Mouse (Mus musculus) midbrain, embryonic 10.5 days (tissue): ENCODE measurements around the gene Mroh8. TPM values are rescaled to one million over a fixed set of nuclear protein-coding genes. Genes with fewer than 3 reads are reported as not detected.
"Not testable (repeated sequence)": the region's sequence is repeated elsewhere in the genome, so short reads cannot be mapped to it uniquely, and the experiment has no call there.

Experiments
- DNase-seq: peaks from one replicate; pipeline ENCODE4 v3.0.0-alpha.2; 2017; ENCODE audit warnings: low spot score
- H3K27ac ChIP-seq: fragments of 300-500 bp; sonication (generic); replicated peaks from 2 replicates; pipeline ENCODE4 v1.5.1; 2016; ENCODE audit warnings: mild to moderate bottlenecking
- H3K27me3 ChIP-seq: fragments of 300-500 bp; sonication (generic); 2 replicates; pipeline ENCODE4 v1.6.1; 2016; ENCODE audit warnings: low read depth, mild to moderate bottlenecking; ENCODE audit not compliant: poor library complexity, severe bottlenecking
- H3K36me3 ChIP-seq: fragments of 300-500 bp; sonication (generic); 2 replicates; pipeline ENCODE4 v1.6.1; 2016; ENCODE audit warnings: mild to moderate bottlenecking, moderate library complexity
- H3K4me1 ChIP-seq: fragments of 300-500 bp; sonication (generic); 2 replicates; pipeline ENCODE4 v1.6.1; 2016
- H3K4me3 ChIP-seq: fragments of 300-500 bp; sonication (generic); 2 replicates; pipeline ENCODE4 v1.5.1; 2016; ENCODE audit warnings: mild to moderate bottlenecking, moderate library complexity
- H3K9me3 ChIP-seq: fragments of 300-500 bp; sonication (generic); replicated peaks from 2 replicates; pipeline ENCODE4 v1.6.1; 2016; ENCODE audit warnings: mild to moderate bottlenecking
- WGBS: fragments of 180-500 bp; shearing (Covaris S2); methylation state at CpG from one replicate; pipeline ENCODE4 v1.1.7; 2016; 5-methylcytosine and 5-hydroxymethylcytosine counted together
- polyA plus RNA-seq: library from polyadenylated mRNA; unstranded; fragments of >200 nt; fragmentation: Nextera tagmentation; extraction: Ambion mirVana; gene quantifications from 2 replicates; pipeline ENCODE4 v1.2.1, GENCODE M21; 2016

The Mroh8 gene
- polyA plus RNA-seq, 1 experiment from 2014 or later: 0.86 TPM

- Histone ChIP-seq H3K27me3 (no peaks in the 10 kb centered on the region), H3K4me3 (no peak overlapping the region), H3K27ac (no peak overlapping the region), H3K9me3 (no peaks in the 10 kb centered on the region), H3K36me3 (no peaks in the 10 kb centered on the region), H3K4me1 (no peaks in the 10 kb centered on the region)
- no peak for DNase-seq
- 86% methylated on average over 6 of the region's 6 CpGs for WGBS
Observed at GRCm38 (mm10) chr2:157263832-157264231, 15.5 kb downstream of the Mroh8 start.

GRCm38 (mm10) chr2:157263101-157263500 lies 16.2 kb downstream of the Mroh8 start:
- Histone ChIP-seq H3K36me3 (no peaks in the 10 kb centered on the region), H3K27me3 (no peaks in the 10 kb centered on the region), H3K27ac (no peak overlapping the region), H3K4me3 (no peak overlapping the region), H3K4me1 (no peaks in the 10 kb centered on the region), H3K9me3 (no peaks in the 10 kb centered on the region)
- 96% methylated on average over 1 of the region's 1 CpGs for WGBS
- no peak for DNase-seq

GRCm38 (mm10) chr2:157262506-157262905 lies 16.8 kb downstream of the Mroh8 start:
- Histone ChIP-seq H3K4me3 (no peak overlapping the region), H3K27me3 (no peaks in the 10 kb centered on the region), H3K9me3 (no peaks in the 10 kb centered on the region), H3K36me3 (no peaks in the 10 kb centered on the region), H3K27ac (no peak overlapping the region), H3K4me1 (no peaks in the 10 kb centered on the region)
- WGBS: 76% methylated on average over 9 of the region's 9 CpGs
- DNase-seq: no peak

GRCm38 (mm10) chr2:157261930-157262329 lies 17.4 kb downstream of the Mroh8 start:
- H3K36me3 ChIP-seq: no peaks in the 10 kb centered on the region
- 90% methylated on average over 5 of the region's 5 CpGs for WGBS
- no peaks in the 10 kb centered on the region for H3K4me1 ChIP-seq
- no peak overlapping the region for H3K4me3 ChIP-seq
- no peaks in the 10 kb centered on the region for H3K9me3 ChIP-seq
- H3K27me3 ChIP-seq: no peaks in the 10 kb centered on the region
- DNase-seq: no peak
- H3K27ac ChIP-seq: no peak overlapping the region

GRCm38 (mm10) chr2:157259720-157260119 lies 19.6 kb downstream of the Mroh8 start:
- peak; percentile 64 for DNase-seq
- Histone ChIP-seq H3K4me3 (no peak overlapping the region), H3K36me3 (no peaks in the 10 kb centered on the region), H3K27me3 (no peaks in the 10 kb centered on the region), H3K9me3 (no peaks in the 10 kb centered on the region), H3K4me1 (no peaks in the 10 kb centered on the region), H3K27ac (no peak overlapping the region)
- WGBS: 3% methylated on average over 5 of the region's 5 CpGs

GRCm38 (mm10) chr2:157248111-157248510 lies 31.2 kb downstream of the Mroh8 start:
- DNase-seq: no peak
- H3K9me3 ChIP-seq: no peaks in the 10 kb centered on the region
- H3K27me3 ChIP-seq: no peaks in the 10 kb centered on the region
- no peak overlapping the region for H3K27ac ChIP-seq
- no peak overlapping the region for H3K4me3 ChIP-seq
- peaks cover 6% of the 10 kb centered on the region; the same call in 1 of the 2 replicates for H3K4me1 ChIP-seq
- H3K36me3 ChIP-seq: no peaks in the 10 kb centered on the region

- 81% methylated on average over 2 of the region's 2 CpGs for WGBS
- Histone ChIP-seq H3K27ac (no peak overlapping the region), H3K4me1 (peaks cover 6% of the 10 kb centered on the region; the same call in 1 of the 2 replicates), H3K36me3 (no peaks in the 10 kb centered on the region), H3K27me3 (no peaks in the 10 kb centered on the region), H3K4me3 (no peak overlapping the region), H3K9me3 (no peaks in the 10 kb centered on the region)
- DNase-seq: no peak
Observed at GRCm38 (mm10) chr2:157245603-157246002, 33.7 kb downstream of the Mroh8 start.

- peaks cover 6% of the 10 kb centered on the region; the same call in 1 of the 2 replicates for H3K4me1 ChIP-seq
- no peak for DNase-seq
- no peak overlapping the region for H3K4me3 ChIP-seq
- no peaks in the 10 kb centered on the region for H3K9me3 ChIP-seq
- H3K27me3 ChIP-seq: no peaks in the 10 kb centered on the region
- no peaks in the 10 kb centered on the region for H3K36me3 ChIP-seq
- no peak overlapping the region for H3K27ac ChIP-seq
- WGBS: 73% methylated on average over 5 of the region's 5 CpGs
Observed at GRCm38 (mm10) chr2:157245001-157245400, 34.3 kb downstream of the Mroh8 start.

- H3K4me1 ChIP-seq: no peaks in the 10 kb centered on the region
- no peak overlapping the region for H3K4me3 ChIP-seq
- no peaks in the 10 kb centered on the region for H3K36me3 ChIP-seq
- H3K27ac ChIP-seq: no peak overlapping the region
- no peak for DNase-seq
- no peaks in the 10 kb centered on the region for H3K27me3 ChIP-seq
- WGBS: 88% methylated on average over 8 of the region's 8 CpGs
- H3K9me3 ChIP-seq: no peaks in the 10 kb centered on the region
Observed at GRCm38 (mm10) chr2:157235946-157236345, 43.4 kb downstream of the Mroh8 start.

GRCm38 (mm10) chr2:157221916-157222315 lies 57.4 kb downstream of the Mroh8 start:
- not testable (repeated sequence) for DNase-seq, H3K36me3 ChIP-seq, H3K27me3 ChIP-seq, H3K27ac ChIP-seq, H3K4me3 ChIP-seq, H3K9me3 ChIP-seq, H3K4me1 ChIP-seq
- 97% methylated on average over 3 of the region's 3 CpGs for WGBS

- Histone ChIP-seq H3K36me3 (no peaks in the 10 kb centered on the region), H3K4me3 (no peak overlapping the region), H3K4me1 (no peaks in the 10 kb centered on the region), H3K27me3 (no peaks in the 10 kb centered on the region), H3K27ac (no peak overlapping the region), H3K9me3 (no peaks in the 10 kb centered on the region)
- 79% methylated on average over 6 of the region's 6 CpGs for WGBS
- no peak for DNase-seq
Observed at GRCm38 (mm10) chr2:157220108-157220507, 59.2 kb downstream of the Mroh8 start.

- Histone ChIP-seq H3K4me1 (no peaks in the 10 kb centered on the region), H3K27me3 (no peaks in the 10 kb centered on the region), H3K4me3 (no peak overlapping the region), H3K9me3 (peaks cover 10% of the 10 kb centered on the region; the same call in 1 of the 2 replicates), H3K36me3 (peaks cover 3% of the 10 kb centered on the region), H3K27ac (no peak overlapping the region)
- DNase-seq: no peak
- 95% methylated on average over 7 of the region's 7 CpGs for WGBS
Observed at GRCm38 (mm10) chr2:157211731-157212130, 67.6 kb downstream of the Mroh8 start.

GRCm38 (mm10) chr2:157204366-157205218 lies 74.8 kb downstream of the Mroh8 start, which contains the start of gene Rbl1:
TSS of gene Rbl1 (minus strand) at chr2:157204534.
- Histone ChIP-seq H3K36me3 (peaks cover 29% of the 10 kb centered on the region), H3K27me3 (no peaks in the 10 kb centered on the region), H3K4me3 (peak within 1 kb of the TSS; percentile 80), H3K9me3 (peaks cover 10% of the 10 kb centered on the region; the same call in 1 of the 2 replicates), H3K27ac (peak within 1 kb of the TSS; percentile 100), H3K4me1 (peaks cover 23% of the 10 kb centered on the region)
- WGBS: 1% methylated on average over 70 of the region's 73 CpGs
- peak; percentile 94 for DNase-seq
